Mouse (Mus musculus) embryonic facial prominence, embryonic 11.5 days (tissue): ENCODE results near the gene B3gnt9. TPM values are rescaled to one million over a fixed set of nuclear protein-coding genes. Genes with fewer than 3 reads are reported as not detected.

ENCODE experiments used
- ATAC-seq: fragments of 200-750 bp; cut with Nextera tagmentation; replicated peaks from 2 replicates; pipeline ENCODE4 v1.8.0; 2017; ENCODE audit warnings: low read depth; ENCODE audit not compliant: insufficient number of reproducible peaks, low FRiP score, low TSS enrichment
- DNase-seq: peaks from one replicate; pipeline ENCODE4 v3.0.0-alpha.2; 2015; ENCODE audit warnings: low spot score
- H3K27ac ChIP-seq: fragments of 300-500 bp; sonication (generic); replicated peaks from 2 replicates; pipeline ENCODE4 v1.5.1; 2014; ENCODE audit warnings: mild to moderate bottlenecking, low read depth, low read length, control low read depth
- H3K27me3 ChIP-seq: fragments of 300-500 bp; sonication (generic); 2 replicates; pipeline ENCODE4 v1.6.1; 2014; ENCODE audit warnings: mild to moderate bottlenecking, low read length, moderate library complexity, mixed read lengths; ENCODE audit not compliant: control insufficient read depth, insufficient read depth
- H3K36me3 ChIP-seq: fragments of 300-500 bp; sonication (generic); replicated peaks from 2 replicates; pipeline ENCODE4 v1.6.1; 2014; ENCODE audit warnings: low read depth, mild to moderate bottlenecking, low read length, moderate library complexity, mixed read lengths; ENCODE audit not compliant: control insufficient read depth, insufficient read depth
- H3K4me1 ChIP-seq: fragments of 300-500 bp; sonication (generic); 2 replicates; pipeline ENCODE4 v1.6.1; 2014; ENCODE audit warnings: low read length, mixed read lengths; ENCODE audit not compliant: control insufficient read depth, insufficient read depth
- H3K4me2 ChIP-seq: fragments of 300-500 bp; sonication (generic); 2 replicates; pipeline ENCODE4 v1.6.1; 2014; ENCODE audit warnings: low read depth, mild to moderate bottlenecking, control low read depth, low read length, moderate library complexity
- H3K4me3 ChIP-seq: fragments of 300-500 bp; sonication (generic); 2 replicates; pipeline ENCODE4 v1.5.1; 2014; ENCODE audit warnings: low read depth, low read length, control low read depth
- H3K9ac ChIP-seq: fragments of 300-500 bp; sonication (generic); replicated peaks from 2 replicates; pipeline ENCODE4 v1.6.1; 2014; ENCODE audit warnings: mild to moderate bottlenecking, control low read depth, low read length
- H3K9me3 ChIP-seq: fragments of 300-500 bp; sonication (generic); replicated peaks from 2 replicates; pipeline ENCODE4 v1.6.1; 2016; ENCODE audit warnings: mild to moderate bottlenecking, low read length, inconsistent platforms, mixed read lengths; ENCODE audit not compliant: control insufficient read depth
- WGBS: fragments of 180-500 bp; shearing (Covaris S2); extraction: QIAGEN DNeasy Blood & Tissue Kit; methylation state at CpG from one replicate; pipeline ENCODE4 v1.1.7; 2014; 5-methylcytosine and 5-hydroxymethylcytosine counted together
- polyA plus RNA-seq: library from polyadenylated mRNA; unstranded; fragments of >200 nt; fragmentation: Nextera tagmentation; extraction: Ambion mirVana; gene quantifications from 2 replicates; pipeline ENCODE4 v1.2.1, GENCODE M21; 2014

B3gnt9 gene
- polyA plus RNA-seq, 1 experiment from 2014 or later: 2.3 TPM

- ATAC-seq: no peak
- Histone ChIP-seq H3K9me3 (no peaks in the 10 kb centered on the region), H3K27ac (no peak overlapping the region), H3K27me3 (peaks cover 49% of the 10 kb centered on the region), H3K4me1 (peaks cover 2% of the 10 kb centered on the region), H3K36me3 (no peaks in the 10 kb centered on the region), H3K4me2 (no peak overlapping the region), H3K4me3 (no peak overlapping the region), H3K9ac (no peak overlapping the region)
- 54% methylated on average over 7 of the region's 7 CpGs for WGBS
- DNase-seq: no peak
Measured at GRCm38 (mm10) chr8:105260371-105261099, 5.6 kb upstream of the B3gnt9 start.

- Histone ChIP-seq H3K4me3 (peak overlapping the region; percentile 31), H3K9me3 (no peaks in the 10 kb centered on the region), H3K27ac (no peak overlapping the region), H3K4me2 (peak overlapping the region; percentile 75), H3K4me1 (peaks cover 4% of the 10 kb centered on the region), H3K27me3 (peaks cover 45% of the 10 kb centered on the region), H3K36me3 (no peaks in the 10 kb centered on the region), H3K9ac (no peak overlapping the region)
- ATAC-seq: peak; percentile 11
- WGBS: 2% methylated on average over 30 of the region's 30 CpGs
- peak; percentile 88 for DNase-seq
Measured at GRCm38 (mm10) chr8:105259721-105260320, 4.9 kb upstream of the B3gnt9 start.

- WGBS: 2% methylated on average over 55 of the region's 55 CpGs
- Histone ChIP-seq H3K9me3 (no peaks in the 10 kb centered on the region), H3K4me3 (peak overlapping the region; percentile 31), H3K4me2 (peak overlapping the region; percentile 75), H3K27me3 (peaks cover 45% of the 10 kb centered on the region), H3K9ac (0 out of 2 replicates have a peak overlapping the region, but pooled peaks have one; percentile 7), H3K27ac (no peak overlapping the region), H3K36me3 (no peaks in the 10 kb centered on the region), H3K4me1 (peaks cover 7% of the 10 kb centered on the region)
- peak; percentile 54 for DNase-seq
- ATAC-seq: peak; percentile 46
Measured at GRCm38 (mm10) chr8:105258911-105259720, 4.2 kb upstream of the B3gnt9 start.

- H3K4me3 ChIP-seq: no peak overlapping the region
- H3K4me1 ChIP-seq: peaks cover 7% of the 10 kb centered on the region
- H3K9me3 ChIP-seq: no peaks in the 10 kb centered on the region
- 61% methylated on average over 7 of the region's 7 CpGs for WGBS
- H3K27ac ChIP-seq: no peak overlapping the region
- ATAC-seq: no peak
- no peak for DNase-seq
- H3K4me2 ChIP-seq: no peak overlapping the region
- H3K27me3 ChIP-seq: peaks cover 34% of the 10 kb centered on the region
- H3K36me3 ChIP-seq: no peaks in the 10 kb centered on the region
- H3K9ac ChIP-seq: no peak overlapping the region
Measured at GRCm38 (mm10) chr8:105257318-105258114, 2.6 kb upstream of the B3gnt9 start.

GRCm38 (mm10) chr8:105254152-105254965 lies 594 bp downstream of the B3gnt9 start:
- DNase-seq (peak; percentile 93), ATAC-seq (peak; percentile 69)
- peak overlapping the region; percentile 71 for H3K9ac ChIP-seq
- H3K4me2 ChIP-seq: peak overlapping the region; percentile 99
- under 1% methylated on average over 68 of the region's 74 CpGs for WGBS
- peaks cover 5% of the 10 kb centered on the region; the same call in 1 of the 2 replicates for H3K4me1 ChIP-seq
- no peaks in the 10 kb centered on the region for H3K9me3 ChIP-seq
- peak overlapping the region; percentile 63 for H3K4me3 ChIP-seq
- H3K36me3 ChIP-seq: peaks cover 2% of the 10 kb centered on the region; the same call in 1 of the 2 replicates
- H3K27ac ChIP-seq: no peak overlapping the region
- H3K27me3 ChIP-seq: peaks cover 18% of the 10 kb centered on the region

GRCm38 (mm10) chr8:105253766-105254151 lies 1.2 kb downstream of the B3gnt9 start:
- peak overlapping the region; percentile 63 for H3K4me3 ChIP-seq
- WGBS: 43% methylated on average over 20 of the region's 20 CpGs
- peaks cover 5% of the 10 kb centered on the region; the same call in 1 of the 2 replicates for H3K4me1 ChIP-seq
- no peak for DNase-seq
- no peak overlapping the region for H3K27ac ChIP-seq
- peak overlapping the region; percentile 71; the same call in 1 of the 2 replicates for H3K9ac ChIP-seq
- peak overlapping the region; percentile 99; the same call in 1 of the 2 replicates for H3K4me2 ChIP-seq
- ATAC-seq: peak; percentile 10; the same call in 1 of the 2 replicates
- H3K9me3 ChIP-seq: no peaks in the 10 kb centered on the region
- peaks cover 12% of the 10 kb centered on the region for H3K27me3 ChIP-seq
- H3K36me3 ChIP-seq: peaks cover 2% of the 10 kb centered on the region; the same call in 1 of the 2 replicates
